Mouse (Mus musculus) MEL-GATA-1-ER (cell line): ENCODE measurements around the gene Tbc1d10c.
A peak's percentile ranks its signal among the peaks of the same experiment; 100 is the strongest.

Experiments used
- DNase-seq: peaks from one replicate; pipeline ENCODE4 v3.0.0-alpha.2; 2012; ENCODE audit warnings: low read depth; ENCODE audit errors: extremely low read depth

The Tbc1d10c gene

DNA sequence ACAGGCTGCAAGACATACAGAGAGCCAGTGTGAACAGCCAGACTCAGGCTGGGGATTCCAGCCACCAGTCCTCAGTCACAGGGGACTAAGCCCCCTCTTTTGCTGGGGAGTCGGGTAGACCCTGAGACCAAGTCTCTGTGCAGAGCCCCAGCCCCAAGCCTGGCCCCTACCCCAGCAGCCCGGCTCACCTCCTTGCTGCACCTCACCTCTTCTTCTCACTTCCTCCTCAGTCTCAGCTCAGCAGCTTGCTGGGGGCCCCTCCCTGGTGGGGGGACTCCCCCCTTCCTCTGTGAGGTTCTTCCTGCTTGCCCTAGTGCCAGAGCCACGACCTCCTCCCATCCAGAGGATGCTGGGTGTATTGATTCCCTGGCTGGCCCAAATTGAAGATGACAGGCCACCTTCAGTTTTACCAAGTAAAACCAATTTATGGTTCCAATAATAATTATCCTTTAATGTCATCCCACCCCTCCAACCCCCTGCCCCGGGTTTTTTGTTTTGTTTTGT is at the start of gene Tbc1d10c:
TSS of gene Tbc1d10c (minus strand) at position 454 of the 504 bp plus-strand sequence.
- DNase-seq = no peak

GRCm38 (mm10) chr19:4240247-4240668 is 49.2 kb upstream of the Tbc1d10c start:
- DNase-seq = no peak

DNA sequence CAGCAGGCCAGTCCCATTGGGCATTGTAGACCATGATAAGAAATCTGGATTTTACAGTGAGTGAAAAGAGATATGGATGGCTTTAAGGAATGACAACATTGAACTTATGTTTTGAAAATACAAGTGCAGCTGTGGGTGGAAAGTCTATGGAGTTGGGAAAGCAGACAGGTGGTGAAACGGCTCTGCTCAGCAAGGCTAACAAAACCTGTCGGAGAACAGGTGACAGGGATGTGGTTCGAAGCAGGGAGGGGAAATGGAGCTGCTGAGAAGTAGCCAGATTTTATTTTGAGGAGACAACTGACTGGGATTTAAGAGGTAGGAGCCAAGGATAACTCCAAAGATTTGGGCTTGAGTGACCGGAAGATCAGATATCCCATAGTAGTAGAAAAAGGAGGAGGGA is 43.5 kb upstream of the Tbc1d10c start:
- DNase-seq = no peak

- no peak for DNase-seq
Measured at GRCm38 (mm10) chr19:4232651-4233050, 41.6 kb upstream of the Tbc1d10c start.

DNA sequence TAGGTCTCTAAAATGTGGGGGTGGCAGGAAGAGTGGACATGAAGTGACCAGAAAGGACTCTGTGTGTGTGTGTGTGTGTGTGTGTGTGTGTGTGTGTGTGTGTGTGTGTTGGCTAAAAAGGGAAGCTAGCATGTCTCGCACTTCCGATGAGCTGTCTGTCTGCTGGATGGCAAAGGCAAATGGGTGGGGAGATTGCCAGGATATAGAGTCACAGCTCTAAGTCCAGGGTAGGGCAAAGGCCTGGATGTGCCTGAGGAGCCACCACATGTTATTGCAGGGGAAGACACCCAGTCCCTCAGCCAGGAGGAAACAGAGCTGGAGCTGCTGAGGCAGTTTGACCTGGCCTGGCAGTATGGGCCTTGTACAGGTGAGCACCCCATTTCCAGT is 41.1 kb upstream of the Tbc1d10c start:
- DNase-seq = peak; percentile 60

GRCm38 (mm10) chr19:4231253-4232185 is 40.4 kb upstream of the Tbc1d10c start, which contains the start of gene Pold4:
Pold4 (plus strand) TSS chr19:4231899.
- peak; percentile 97 for DNase-seq

DNA sequence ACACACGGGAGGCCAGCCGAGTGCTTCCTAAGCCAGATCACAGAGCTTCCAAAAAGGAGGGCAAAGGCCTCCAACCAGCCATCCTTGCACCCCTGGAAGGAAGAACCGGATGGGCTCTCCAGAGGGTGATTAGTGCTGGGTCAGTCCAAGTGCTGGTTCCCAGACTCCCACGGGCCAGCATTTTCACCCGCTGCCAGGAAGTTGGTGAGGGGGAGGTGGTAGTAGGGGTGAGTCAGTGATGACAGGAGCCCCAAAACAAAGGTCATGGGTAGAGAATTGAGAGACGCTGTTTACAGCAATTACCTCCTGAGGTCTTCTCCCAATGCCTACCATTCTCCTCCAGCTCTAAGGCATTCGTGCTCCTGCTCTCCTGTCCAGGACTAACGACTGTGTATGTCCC is 39.3 kb upstream of the Tbc1d10c start:
- no peak for DNase-seq

DNA sequence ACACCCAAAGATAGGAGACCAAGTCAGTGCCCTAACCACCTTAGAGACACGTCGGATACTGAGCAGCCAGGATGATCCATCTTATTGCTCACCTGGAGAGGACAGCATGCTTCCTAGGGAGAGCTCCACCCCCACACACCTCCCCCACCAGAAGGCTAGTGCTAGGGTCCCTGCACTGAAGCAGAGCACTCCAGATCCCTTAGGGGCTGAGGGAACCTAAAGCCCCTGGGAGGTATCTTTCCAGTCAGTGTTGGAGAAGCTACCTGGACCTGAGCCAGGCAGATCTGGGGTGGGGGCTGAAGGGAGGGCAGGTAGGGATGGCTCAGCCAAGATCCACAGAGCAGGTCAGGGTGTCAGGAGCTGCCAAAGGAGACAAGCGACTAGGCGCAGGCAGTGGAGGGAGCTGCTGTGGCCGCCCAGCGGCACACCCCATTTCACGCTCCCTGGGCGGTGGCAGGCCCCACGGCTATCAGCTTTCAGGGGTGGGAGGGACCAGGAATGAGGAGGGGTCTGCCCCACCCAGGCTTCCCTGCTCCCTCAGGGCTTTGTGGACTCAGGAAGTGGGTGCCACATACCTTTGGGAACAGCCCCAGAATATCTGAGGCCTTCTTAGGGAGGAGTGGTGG is 38.5 kb upstream of the Tbc1d10c start:
- no peak for DNase-seq

DNA sequence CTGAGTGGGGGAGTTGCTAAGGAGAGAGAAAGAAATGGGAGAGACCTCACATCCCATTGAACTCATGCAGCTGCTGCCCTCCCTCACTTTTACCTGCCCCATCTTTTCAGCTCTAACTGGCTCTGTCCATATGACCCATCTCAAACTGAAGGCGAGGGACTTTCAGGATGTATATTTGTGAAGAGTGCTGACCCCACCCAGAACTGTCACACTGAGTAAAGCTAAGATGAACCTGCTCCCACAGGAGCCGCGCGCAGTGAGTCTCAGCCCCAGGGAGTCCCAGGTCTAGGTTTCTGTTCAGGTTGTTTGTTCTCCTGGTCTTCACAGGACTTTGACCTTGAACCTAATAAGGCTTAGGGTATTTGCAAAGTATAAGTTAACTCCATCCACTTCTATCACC is 37.8 kb upstream of the Tbc1d10c start:
- no peak for DNase-seq

DNA sequence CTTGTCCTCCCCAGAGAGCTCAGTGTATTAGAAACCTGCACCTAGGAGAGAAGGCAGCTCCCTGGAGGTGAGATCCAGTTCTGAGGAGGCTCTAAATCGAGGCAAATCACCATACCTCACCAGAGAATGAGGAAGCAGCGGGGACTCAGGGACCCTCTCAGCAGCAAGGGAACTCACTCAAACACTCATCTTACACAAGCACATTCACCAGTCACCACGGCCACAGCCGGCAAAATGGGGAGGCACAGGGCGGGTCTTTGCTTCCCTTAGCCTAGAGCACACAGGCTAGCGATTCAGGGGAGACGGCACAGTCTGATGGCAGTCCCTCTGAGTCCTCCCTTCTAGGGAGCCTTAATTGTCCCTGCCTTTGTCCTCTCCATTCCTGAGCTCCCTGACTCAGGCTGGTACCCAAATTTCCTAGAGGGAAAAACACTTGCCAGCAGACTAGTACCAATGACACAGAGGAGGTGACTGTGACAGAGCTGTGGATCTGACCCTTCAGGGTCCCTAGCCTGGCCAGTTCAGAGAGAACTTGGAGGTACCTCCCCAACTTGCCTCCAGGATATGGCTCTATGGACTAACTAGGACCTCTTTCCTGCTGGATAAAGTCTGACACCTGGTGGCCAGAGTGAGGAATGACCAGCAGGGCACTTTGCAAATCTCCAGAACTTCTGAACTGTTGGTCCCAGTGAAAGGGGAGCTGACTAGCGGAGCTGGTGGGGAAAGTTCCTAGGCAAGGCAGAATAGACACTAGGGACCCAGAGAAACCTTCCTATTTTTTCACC is 37.0 kb upstream of the Tbc1d10c start:
- DNase-seq = peak; percentile 70

DNA sequence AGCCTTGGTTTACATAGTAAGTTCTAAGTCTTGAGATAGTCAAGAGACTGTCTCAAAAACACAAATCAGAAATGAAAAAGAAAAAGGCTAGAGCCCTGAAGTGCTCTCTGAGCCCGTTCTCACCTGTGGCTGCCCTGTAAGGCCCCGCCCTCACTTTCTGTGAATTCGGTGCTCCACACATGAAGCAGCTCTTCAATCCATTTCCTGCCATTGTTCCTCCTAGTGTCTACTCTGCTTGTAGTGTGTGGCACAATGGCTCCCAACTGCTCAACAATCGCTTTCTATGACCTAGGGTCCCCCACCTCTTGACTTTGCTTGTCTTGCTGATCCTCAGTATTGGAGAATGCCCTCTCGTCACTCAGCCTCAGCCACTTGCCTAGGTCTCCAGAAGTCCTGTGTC is 36.4 kb upstream of the Tbc1d10c start:
- DNase-seq = no peak

DNA sequence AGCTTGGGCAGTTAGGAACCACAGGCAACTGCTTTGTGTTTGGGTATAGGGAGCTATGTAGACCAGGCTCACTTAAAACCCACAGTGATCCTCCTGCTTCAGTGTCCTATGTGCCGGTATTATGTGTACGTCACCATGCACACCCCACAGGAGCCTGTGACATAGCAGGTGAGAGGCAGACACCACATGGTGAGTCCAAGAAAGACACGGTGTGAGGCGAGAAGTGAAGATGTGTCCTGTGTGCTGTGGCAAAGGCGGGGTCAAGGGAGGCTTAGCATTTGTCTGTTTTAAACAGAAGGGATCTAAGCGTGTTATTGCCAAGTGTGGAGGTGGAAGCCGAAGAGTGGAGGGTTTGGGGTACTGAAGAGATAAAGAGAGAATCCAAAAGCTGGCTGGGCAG is 35.7 kb upstream of the Tbc1d10c start:
- no peak for DNase-seq

- no peak for DNase-seq
Measured at GRCm38 (mm10) chr19:4222165-4222564, 31.1 kb upstream of the Tbc1d10c start.

- no peak for DNase-seq
Measured at GRCm38 (mm10) chr19:4220957-4221743, 30.1 kb upstream of the Tbc1d10c start.

DNA sequence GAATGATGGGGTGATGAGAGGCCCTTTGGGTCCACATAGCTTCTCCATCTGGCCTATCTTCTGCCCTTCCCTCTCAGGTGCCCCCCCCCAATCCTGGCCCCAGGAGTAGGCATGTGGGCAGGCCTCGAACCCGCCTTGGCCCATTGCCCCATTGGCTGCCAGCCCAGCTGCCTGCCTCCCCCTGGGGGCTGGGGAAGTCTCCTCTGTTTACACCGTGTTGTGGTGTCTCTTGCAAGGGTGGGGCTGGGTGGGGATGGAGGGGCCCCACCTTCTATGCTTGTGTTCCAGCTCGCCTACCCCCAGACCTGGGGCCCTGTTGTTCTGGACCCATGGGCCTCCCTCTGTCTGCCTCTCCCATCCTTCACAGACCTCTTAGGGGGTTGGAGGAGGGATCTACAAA is 29.3 kb upstream of the Tbc1d10c start:
- no peak for DNase-seq

DNA sequence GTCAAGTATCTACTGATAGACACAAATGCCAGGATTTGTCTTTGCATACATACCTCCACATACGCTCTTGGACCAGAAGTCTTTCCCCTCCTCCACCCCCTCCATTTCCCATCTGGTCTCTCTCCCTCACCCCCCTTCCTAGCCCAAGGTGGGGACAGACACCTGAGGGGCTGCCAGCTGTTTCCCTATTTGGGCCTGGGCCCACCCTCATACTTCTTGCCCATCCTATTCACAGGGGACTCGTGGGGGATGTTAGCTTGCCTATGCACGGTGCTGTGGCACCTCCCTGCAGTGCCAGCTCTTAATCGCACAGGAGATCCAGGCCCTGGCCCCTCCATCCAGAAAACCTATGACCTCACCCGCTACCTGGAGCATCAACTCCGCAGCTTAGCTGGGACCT is 28.9 kb upstream of the Tbc1d10c start:
- no peak for DNase-seq

DNA sequence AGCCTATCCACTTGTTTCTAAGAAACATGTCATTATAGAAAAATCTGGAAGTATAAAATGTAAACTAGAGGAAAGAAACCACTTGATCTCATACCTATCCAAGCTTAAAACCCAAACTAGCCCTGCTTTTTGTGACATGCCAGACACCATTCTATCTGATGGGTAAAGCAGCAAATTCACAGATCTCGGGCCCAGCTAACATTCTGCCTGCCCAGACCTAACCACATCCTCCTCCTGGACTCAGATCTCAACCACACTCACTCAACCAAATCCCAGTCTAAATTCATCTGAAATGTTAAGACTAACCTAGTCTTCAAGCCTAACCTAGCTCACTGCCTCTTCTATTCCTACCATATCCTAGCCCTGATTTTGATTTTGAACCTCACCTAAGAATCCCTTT is 27.7 kb upstream of the Tbc1d10c start:
- no peak for DNase-seq

DNA sequence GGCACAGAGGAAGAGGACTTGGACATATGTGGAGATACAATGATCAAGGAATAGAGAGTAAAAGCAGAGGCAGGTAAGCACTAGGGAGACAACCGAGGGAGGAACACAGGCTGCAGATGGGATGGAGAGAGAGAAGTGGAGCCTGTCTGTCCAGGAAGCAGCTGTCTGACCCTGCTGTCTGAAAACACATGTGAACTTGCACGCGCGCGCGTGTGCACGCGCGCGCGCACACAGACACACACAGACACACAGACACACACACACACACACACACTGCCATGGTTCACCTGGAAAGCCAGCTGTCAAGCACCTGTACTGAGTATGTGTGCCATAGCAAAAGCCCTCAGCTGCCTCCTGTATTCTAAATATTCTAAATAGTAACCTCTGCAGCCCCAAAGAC is 27.2 kb upstream of the Tbc1d10c start:
- no peak for DNase-seq

GRCm38 (mm10) chr19:4217855-4218254 is 26.8 kb upstream of the Tbc1d10c start:
- DNase-seq = no peak

- no peak for DNase-seq
Measured at GRCm38 (mm10) chr19:4217140-4217539, 26.1 kb upstream of the Tbc1d10c start.
